Mouse (Mus musculus) left cerebral cortex, adult 2 months (tissue): ENCODE measurements around the gene Lhfpl5. TPM values are rescaled to one million over a fixed set of nuclear protein-coding genes. Genes with fewer than 3 reads are reported as not detected.

Experiments
- DNase-seq, 2 experiments: peaks; one replicate each; pipeline ENCODE4 v3.0.0; 2021 to 2022; ENCODE audit warnings: low spot score in 2 of 2, mixed read lengths in 1 of 2; ENCODE audit errors: extremely low spot score in 1 of 2
- H3K27ac ChIP-seq: fragments of 200-600 bp; 2 replicates; pipeline ENCODE4 v1.8.1; 2022
- H3K4me3 ChIP-seq: fragments of 200-600 bp; 2 replicates; pipeline ENCODE4 v1.8.1; 2022
- CTCF ChIP-seq: fragments of 200-600 bp; IDR thresholded peaks from 2 replicates; pipeline ENCODE4 v1.8.1; 2022; ENCODE audit warnings: antibody characterized with exemption, mild to moderate bottlenecking, moderate library complexity
- intact Hi-C: fragments of 180-260 bp; cut with DNase I; formaldehyde crosslinking; loops from one replicate; pipeline ENCODE4 v1.15.1; 2025
- long read RNA-seq, 2 experiments: library from polyadenylated mRNA; stranded (forward); transcript quantifications; one replicate each; pipeline ENCODE4 v2.0.0; 2021; ENCODE audit warnings: borderline mapping rate in 2 of 2
- total RNA-seq, 2 experiments: library from RNA; stranded (reverse); gene quantifications; 2 replicates each; pipeline ENCODE4 v1.2.3; 2021

Lhfpl5 gene
- total RNA-seq, result 1 to 10 TPM; 3.3 to 4.7 TPM
- long read RNA-seq, experiment 1, partial matches to known transcripts, result 0 of 2 reads
- long read RNA-seq, experiment 1, other reads (novel, unspliced or antisense), result 1 of 2 reads
- long read RNA-seq, experiment 2, partial matches to known transcripts, result 1 of 3 reads
- long read RNA-seq, experiment 2, other reads (novel, unspliced or antisense), result 0 of 3 reads

- DNase-seq, result peak in 1 of 2 experiments; percentile 24
- Histone ChIP-seq H3K4me3 (peak within 1 kb of the TSS; percentile 23), H3K27ac (no peak within 1 kb of the TSS)
- TF ChIP-seq CTCF, result no peak
- intact Hi-C loops, result no loop called here
Observed at GRCm38 (mm10) chr17:28575244-28576125, at the start of gene Lhfpl5. TSS of gene Lhfpl5 (plus strand) at chr17:28575641.

GRCm38 (mm10) chr17:28527184-28528042, 48.0 kb upstream of the Lhfpl5 start:
- Histone ChIP-seq H3K4me3 (no peak overlapping the region), H3K27ac (peak overlapping the region; percentile 30; the same call in 1 of the 2 replicates)
- no peak for TF ChIP-seq CTCF
- intact Hi-C loops, result loop anchor here (1.0 to 5.0 kb wide), 3 partner anchors 120 to 295 kb away; partner anchors contain the start of gene Ppard
- peak in 1 of 2 experiments; percentile 51 for DNase-seq

- intact Hi-C loops, result loop anchor here (1.0 to 5.0 kb wide), 3 partner anchors 121 to 296 kb away; partner anchors contain the start of gene Ppard
- peak; percentile 84 to 91 for DNase-seq
- peak; percentile 99 for TF ChIP-seq CTCF
- Histone ChIP-seq H3K27ac (no peak overlapping the region; the same call in 1 of the 2 replicates), H3K4me3 (no peak overlapping the region)
Observed at GRCm38 (mm10) chr17:28528043-28528351, 47.4 kb upstream of the Lhfpl5 start.

- no peak for DNase-seq
- no peak overlapping the region for H3K4me3 ChIP-seq
- TF ChIP-seq CTCF, result no peak
- intact Hi-C loops, result loop anchor here (5.0 kb wide), 1 partner anchor 297 kb away; the partner anchor contains the start of gene Ppard
- no peak overlapping the region for H3K27ac ChIP-seq
Observed at GRCm38 (mm10) chr17:28529116-28529515, 46.3 kb upstream of the Lhfpl5 start.

- intact Hi-C loops, result no loop called here
- no peak for DNase-seq
- no peak within 1 kb of the TSS for H3K27ac ChIP-seq
- no peak; the same call in 1 of the 2 replicates for TF ChIP-seq CTCF
- no peak within 1 kb of the TSS for H3K4me3 ChIP-seq
Observed at GRCm38 (mm10) chr17:28530506-28530905, 44.9 kb upstream of the Lhfpl5 start, which contains the start of gene Armc12. TSS of gene Armc12 (plus strand) at chr17:28530806.

GRCm38 (mm10) chr17:28531946-28532345, 43.5 kb upstream of the Lhfpl5 start:
- no peak overlapping the region for H3K4me3 ChIP-seq
- DNase-seq, result no peak
- no peak for TF ChIP-seq CTCF
- intact Hi-C loops, result no loop called here
- H3K27ac ChIP-seq, result no peak overlapping the region

GRCm38 (mm10) chr17:28532557-28532956, 42.9 kb upstream of the Lhfpl5 start:
- no peak for TF ChIP-seq CTCF
- H3K27ac ChIP-seq, result no peak overlapping the region
- intact Hi-C loops, result no loop called here
- DNase-seq, result no peak
- no peak overlapping the region for H3K4me3 ChIP-seq

- H3K4me3 ChIP-seq, result no peak overlapping the region
- no peak overlapping the region for H3K27ac ChIP-seq
- intact Hi-C loops, result no loop called here
- DNase-seq, result no peak
- TF ChIP-seq CTCF, result no peak
Observed at GRCm38 (mm10) chr17:28533327-28533726, 42.1 kb upstream of the Lhfpl5 start.

- Histone ChIP-seq H3K27ac (no peak overlapping the region), H3K4me3 (no peak overlapping the region)
- intact Hi-C loops, result no loop called here
- DNase-seq, result no peak
- no peak; the same call in 1 of the 2 replicates for TF ChIP-seq CTCF
Observed at GRCm38 (mm10) chr17:28537881-28538280, 37.6 kb upstream of the Lhfpl5 start.

- no peak for DNase-seq
- intact Hi-C loops, result no loop called here
- Histone ChIP-seq H3K27ac (no peak overlapping the region), H3K4me3 (no peak overlapping the region)
- TF ChIP-seq CTCF, result peak; percentile 49
Observed at GRCm38 (mm10) chr17:28546925-28547324, 28.5 kb upstream of the Lhfpl5 start.

- Histone ChIP-seq H3K4me3 (no peak overlapping the region), H3K27ac (no peak overlapping the region)
- no peak for TF ChIP-seq CTCF
- no peak for DNase-seq
- intact Hi-C loops, result no loop called here
Observed at GRCm38 (mm10) chr17:28548550-28548949, 26.9 kb upstream of the Lhfpl5 start.
